Mouse (Mus musculus) inflammation-experienced regulatory T-cells, adult 16 weeks (primary cell): Measurements from ENCODE around the gene Pdk2. TPM values are rescaled to one million over a fixed set of nuclear protein-coding genes. Genes with fewer than 3 reads are reported as not detected.

ENCODE experiments used
- polyA plus RNA-seq: library from polyadenylated mRNA; unstranded; fragments of 100-300 nt; shearing (Covaris generic); gene quantifications from one replicate; pipeline ENCODE4 v1.2.1, GENCODE M21; 2017

Pdk2 gene
- 24.9 TPM for polyA plus RNA-seq

GRCm38 (mm10) chr11:95041139-95041609 is at the start of gene Pdk2:
Gene Pdk2, minus strand, starts transcription at chr11:95041354.

GRCm38 (mm10) chr11:95076536-95077111 is 35.5 kb upstream of the Pdk2 start, which contains the start of gene Itga3:
Gene Itga3, minus strand, starts transcription at chr11:95076801.

GRCm38 (mm10) chr11:95009629-95010014 is 31.5 kb downstream of the Pdk2 start, which contains the start of gene Samd14:
Gene Samd14, plus strand, starts transcription at chr11:95009879.

GRCm38 (mm10) chr11:94990749-94991577 is 50.2 kb downstream of the Pdk2 start, which contains the start of gene Ppp1r9b:
Gene Ppp1r9b, plus strand, starts transcription at chr11:94991035.

Other genes with a start within 250 kb of the Pdk2 start
- gene Col1a1, start 105.1 kb downstream of the Pdk2 start, polyA plus RNA-seq = 1.2 TPM
- not detected for gene Hils1, start 73.8 kb downstream of the Pdk2 start, polyA plus RNA-seq
- not detected for gene Sgca, start 65.0 kb downstream of the Pdk2 start, polyA plus RNA-seq
- 12.7 TPM for gene Ppp1r9b, start 50.3 kb downstream of the Pdk2 start, polyA plus RNA-seq
- 0.95 TPM for gene Samd14, start 31.5 kb downstream of the Pdk2 start, polyA plus RNA-seq
- 1.4 TPM for gene Itga3, start 35.4 kb upstream of the Pdk2 start, polyA plus RNA-seq
- not detected for gene Dlx3, start 78.8 kb upstream of the Pdk2 start, polyA plus RNA-seq
- not detected for gene Dlx4, start 104.9 kb upstream of the Pdk2 start, polyA plus RNA-seq
- 0.62 TPM for gene Tac4, start 220.2 kb upstream of the Pdk2 start, polyA plus RNA-seq